Mouse (Mus musculus) myocyte (in vitro differentiated cells): ENCODE data around the gene Fgf3. TPM values are rescaled to one million over a fixed set of nuclear protein-coding genes. Genes with fewer than 3 reads are reported as not detected.

Experiments
- H3K27me3 ChIP-seq: one replicate; pipeline ENCODE4 v1.6.1; 2011; ENCODE audit not compliant: control insufficient read depth, insufficient read depth, insufficient read length
- H3K36me3 ChIP-seq: one replicate; pipeline ENCODE4 v1.6.1; 2011; ENCODE audit not compliant: control insufficient read depth, insufficient read depth
- H3K4me2 ChIP-seq: one replicate; pipeline ENCODE4 v1.6.1; 2011; ENCODE audit warnings: low read depth, control low read depth
- H3K4me3 ChIP-seq: one replicate; pipeline ENCODE4 v1.5.1; 2011; ENCODE audit warnings: mild to moderate bottlenecking, control low read depth, moderate library complexity
- H3K79me2 ChIP-seq: one replicate; pipeline ENCODE4 v1.6.1; 2011; ENCODE audit not compliant: control insufficient read depth, insufficient read depth
- H3ac ChIP-seq: one replicate; pipeline ENCODE4 v1.6.1; 2011; ENCODE audit not compliant: control insufficient read depth, insufficient read length
- CEBPB ChIP-seq: IDR thresholded peaks from 2 replicates; pipeline ENCODE4 v1.6.1; 2011; ENCODE audit warnings: mild to moderate bottlenecking, moderate library complexity; ENCODE audit not compliant: poor library complexity, insufficient read depth, severe bottlenecking
- E2F4 ChIP-seq: IDR thresholded peaks from one replicate; pipeline ENCODE4 v1.6.1; 2011; ENCODE audit warnings: mild to moderate bottlenecking, control low read depth, moderate library complexity; ENCODE audit not compliant: insufficient read depth
- MAX ChIP-seq: IDR thresholded peaks from one replicate; pipeline ENCODE4 v1.6.1; 2011; ENCODE audit warnings: low read depth, mild to moderate bottlenecking, control low read depth
- MYOD1 ChIP-seq, 3 experiments: IDR thresholded peaks; one replicate each; pipeline ENCODE4 v1.6.1; 2011; ENCODE audit warnings: control low read depth in 2 of 3, low read depth in 2 of 3, mild to moderate bottlenecking in 2 of 3, moderate library complexity in 1 of 3; ENCODE audit not compliant: insufficient read length in 2 of 3, control insufficient read depth in 1 of 3
- MYOG ChIP-seq, 3 experiments: IDR thresholded peaks; one replicate each; pipeline ENCODE4 v1.6.1; 2011; ENCODE audit warnings: control low read depth in 2 of 3, low read depth in 2 of 3, mild to moderate bottlenecking in 2 of 3; ENCODE audit not compliant: insufficient read length in 2 of 3, control insufficient read depth in 1 of 3, insufficient read depth in 1 of 3
- POLR2A ChIP-seq: IDR thresholded peaks from one replicate; pipeline ENCODE4 v1.6.1; 2011; ENCODE audit warnings: low read depth, mild to moderate bottlenecking, control low read depth, moderate library complexity; ENCODE audit not compliant: insufficient read length
- POLR2AphosphoS2 ChIP-seq: IDR thresholded peaks from one replicate; pipeline ENCODE4 v1.6.1; 2011; ENCODE audit warnings: low read depth, control low read depth; ENCODE audit not compliant: insufficient read length
- REST ChIP-seq: IDR thresholded peaks from one replicate; pipeline ENCODE4 v1.6.1; 2011; ENCODE audit warnings: mild to moderate bottlenecking, control low read depth, moderate library complexity; ENCODE audit not compliant: insufficient read depth, insufficient read length
- SRF ChIP-seq: IDR thresholded peaks from one replicate; pipeline ENCODE4 v1.6.1; 2011; ENCODE audit warnings: low read depth; ENCODE audit not compliant: control insufficient read depth, insufficient read length
- TCF12 ChIP-seq: IDR thresholded peaks from one replicate; pipeline ENCODE4 v1.6.1; 2011; ENCODE audit warnings: mild to moderate bottlenecking, control low read depth; ENCODE audit not compliant: poor library complexity, insufficient read depth, severe bottlenecking
- TCF3 ChIP-seq: IDR thresholded peaks from one replicate; pipeline ENCODE4 v1.6.1; 2011; ENCODE audit warnings: low read depth, control low read depth; ENCODE audit not compliant: insufficient read length
- USF1 ChIP-seq: IDR thresholded peaks from one replicate; pipeline ENCODE4 v1.6.1; 2011; ENCODE audit warnings: low read depth, mild to moderate bottlenecking, control low read depth, moderate library complexity
- polyA plus RNA-seq: library from polyadenylated mRNA; unstranded; fragments of >200 nt; fragmentation: generic; extraction: Trizol; gene quantifications from one replicate; pipeline ENCODE4 v1.2.1, GENCODE M21; 2012; ENCODE audit warnings: missing spikeins

Fgf3 gene
- polyA plus RNA-seq, 1 experiment = not detected

DNA sequence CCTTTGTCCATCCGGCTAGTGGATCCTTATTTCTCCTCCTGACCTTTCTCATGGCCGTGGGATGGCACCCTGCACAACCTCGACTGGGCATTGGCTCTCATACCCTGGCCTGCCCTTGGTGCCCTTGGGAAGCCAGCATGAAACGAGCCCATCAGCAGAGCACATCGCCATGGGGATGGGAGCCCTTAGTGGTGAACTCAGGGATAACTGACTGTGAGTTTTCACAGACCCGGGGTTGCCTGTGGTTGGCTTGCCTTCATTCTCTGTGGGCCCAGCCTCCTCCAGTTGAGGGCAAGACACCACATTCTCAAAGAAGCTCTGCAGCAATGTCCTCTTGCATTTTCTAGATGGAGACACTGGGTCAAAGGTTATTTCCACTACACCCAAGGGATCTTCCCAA lies 54.4 kb downstream of the Fgf3 start:
- Histone ChIP-seq H3K4me3 (no peak overlapping the region), H3K27me3 (peaks cover 40% of the 10 kb centered on the region), H3K79me2 (no peaks in the 10 kb centered on the region), H3K36me3 (no peaks in the 10 kb centered on the region), H3K4me2 (no peak overlapping the region), H3ac (no peak overlapping the region)
- no peak for TF ChIP-seq E2F4
- no peak for TF ChIP-seq MYOG (IDR thresholded peaks at IDR 0.05; ENCODE audit: control insufficient read depth in 1 of 3, insufficient read depth in 1 of 3, insufficient read length in 2 of 3, low read depth in 2 of 3)
- no peak for TF ChIP-seq TCF12
- no peak for TF ChIP-seq MAX
- TF ChIP-seq POLR2AphosphoS2 = no peak
- TF ChIP-seq CEBPB = no peak
- TF ChIP-seq SRF = no peak
- TF ChIP-seq TCF3 = no peak
- no peak for TF ChIP-seq POLR2A
- no peak for TF ChIP-seq REST
- TF ChIP-seq USF1 = no peak
- TF ChIP-seq MYOD1 (IDR thresholded peaks at IDR 0.05; ENCODE audit: control insufficient read depth in 1 of 3, insufficient read length in 2 of 3, low read depth in 2 of 3) = no peak

Other genes starting within 250 kb of the Fgf3 start
- 2.2 TPM for gene Ano1, start 86.1 kb upstream of the Fgf3 start, polyA plus RNA-seq
- not detected for gene Fgf4, start 9.3 kb downstream of the Fgf3 start, polyA plus RNA-seq
- gene Fgf15, start 58.4 kb downstream of the Fgf3 start, polyA plus RNA-seq = not detected
- 15.4 TPM for gene LTO1, start 77.0 kb downstream of the Fgf3 start, polyA plus RNA-seq
- gene Ccnd1, start 101.8 kb downstream of the Fgf3 start, polyA plus RNA-seq = 36.6 TPM